Mouse (Mus musculus) midbrain, embryonic 16.5 days (tissue): ENCODE results near the gene Mgme1. TPM values are rescaled to one million over a fixed set of nuclear protein-coding genes. Genes with fewer than 3 reads are reported as not detected.

Experiments
- ATAC-seq: fragments of 200-750 bp; cut with Nextera tagmentation; 2 replicates; pipeline ENCODE4 v1.8.0; 2017; ENCODE audit warnings: moderate TSS enrichment
- H3K27ac ChIP-seq: fragments of 300-500 bp; sonication (generic); 2 replicates; pipeline ENCODE4 v1.5.1; 2014; ENCODE audit warnings: mild to moderate bottlenecking, low read length, mixed read lengths
- H3K27me3 ChIP-seq: fragments of 300-500 bp; sonication (generic); 2 replicates; pipeline ENCODE4 v1.6.1; 2014; ENCODE audit warnings: low read depth, low read length, mixed read lengths; ENCODE audit not compliant: control insufficient read depth, insufficient read depth
- H3K36me3 ChIP-seq: fragments of 300-500 bp; sonication (generic); 2 replicates; pipeline ENCODE4 v1.6.1; 2014; ENCODE audit warnings: mild to moderate bottlenecking, low read length, moderate library complexity, mixed read lengths; ENCODE audit not compliant: control insufficient read depth, insufficient read depth
- H3K4me1 ChIP-seq: fragments of 300-500 bp; sonication (generic); 2 replicates; pipeline ENCODE4 v1.6.1; 2014; ENCODE audit warnings: mild to moderate bottlenecking, low read length, mixed read lengths; ENCODE audit not compliant: control insufficient read depth, insufficient read depth
- H3K4me2 ChIP-seq: fragments of 300-500 bp; sonication (generic); 2 replicates; pipeline ENCODE4 v1.6.1; 2014; ENCODE audit warnings: mild to moderate bottlenecking, low read length, mixed read lengths
- H3K4me3 ChIP-seq: fragments of 300-500 bp; sonication (generic); 2 replicates; pipeline ENCODE4 v1.5.1; 2014; ENCODE audit warnings: low read depth, mild to moderate bottlenecking, low read length, moderate library complexity, mixed read lengths
- H3K9ac ChIP-seq: fragments of 300-500 bp; sonication (generic); 2 replicates; pipeline ENCODE4 v1.6.1; 2014; ENCODE audit warnings: low read depth, low read length, mixed read lengths
- H3K9me3 ChIP-seq: fragments of 300-500 bp; sonication (generic); replicated peaks from 2 replicates; pipeline ENCODE4 v1.6.1; 2014; ENCODE audit warnings: mild to moderate bottlenecking, low read length, mixed read lengths; ENCODE audit not compliant: control insufficient read depth, poor library complexity, severe bottlenecking
- WGBS: fragments of 180-500 bp; shearing (Covaris S2); extraction: QIAGEN DNeasy Blood & Tissue Kit; methylation state at CpG from one replicate; pipeline ENCODE4 v1.1.7; 2014; 5-methylcytosine and 5-hydroxymethylcytosine counted together
- polyA plus RNA-seq: library from polyadenylated mRNA; unstranded; fragments of >200 nt; fragmentation: Nextera tagmentation; extraction: Ambion mirVana; gene quantifications from 2 replicates; pipeline ENCODE4 v1.2.1, GENCODE M21; 2015

Mgme1 gene
- polyA plus RNA-seq, 1 experiment from 2014 or later: 10.2 TPM

- Histone ChIP-seq H3K27me3 (no peaks in the 10 kb centered on the region), H3K4me3 (no peak overlapping the region), H3K9me3 (no peaks in the 10 kb centered on the region), H3K36me3 (no peaks in the 10 kb centered on the region), H3K4me1 (no peaks in the 10 kb centered on the region), H3K27ac (no peak overlapping the region), H3K9ac (no peak overlapping the region), H3K4me2 (no peak overlapping the region)
- ATAC-seq: no peak
- 95% methylated on average over 7 of the region's 7 CpGs for WGBS
Observed at GRCm38 (mm10) chr2:144290321-144290720, 19.9 kb downstream of the Mgme1 start.

- ATAC-seq: no peak
- H3K27ac ChIP-seq: no peak overlapping the region
- H3K4me1 ChIP-seq: no peaks in the 10 kb centered on the region
- no peaks in the 10 kb centered on the region for H3K36me3 ChIP-seq
- WGBS: 87% methylated on average over 11 of the region's 11 CpGs
- H3K9ac ChIP-seq: no peak overlapping the region
- H3K9me3 ChIP-seq: no peaks in the 10 kb centered on the region
- H3K27me3 ChIP-seq: no peaks in the 10 kb centered on the region
- no peak overlapping the region for H3K4me2 ChIP-seq
- H3K4me3 ChIP-seq: no peak overlapping the region
Observed at GRCm38 (mm10) chr2:144291600-144292305, 21.3 kb downstream of the Mgme1 start.

- H3K27me3 ChIP-seq: no peaks in the 10 kb centered on the region
- no peaks in the 10 kb centered on the region for H3K4me1 ChIP-seq
- ATAC-seq: no peak
- H3K4me3 ChIP-seq: no peak overlapping the region
- H3K9me3 ChIP-seq: no peaks in the 10 kb centered on the region
- H3K36me3 ChIP-seq: no peaks in the 10 kb centered on the region
- H3K27ac ChIP-seq: no peak overlapping the region
- no peak overlapping the region for H3K9ac ChIP-seq
- no peak overlapping the region for H3K4me2 ChIP-seq
- 81% methylated on average over 9 of the region's 9 CpGs for WGBS
Observed at GRCm38 (mm10) chr2:144295145-144295735, 24.8 kb downstream of the Mgme1 start.

GRCm38 (mm10) chr2:144299749-144300669 lies 29.5 kb downstream of the Mgme1 start:
- H3K9me3 ChIP-seq: no peaks in the 10 kb centered on the region
- no peaks in the 10 kb centered on the region for H3K27me3 ChIP-seq
- no peak overlapping the region for H3K27ac ChIP-seq
- H3K36me3 ChIP-seq: no peaks in the 10 kb centered on the region
- no peak overlapping the region for H3K9ac ChIP-seq
- no peak for ATAC-seq
- no peak overlapping the region for H3K4me2 ChIP-seq
- H3K4me1 ChIP-seq: no peaks in the 10 kb centered on the region
- no peak overlapping the region for H3K4me3 ChIP-seq
- WGBS: 83% methylated on average over 9 of the region's 9 CpGs

GRCm38 (mm10) chr2:144301101-144301500 lies 30.6 kb downstream of the Mgme1 start:
- Histone ChIP-seq H3K27me3 (no peaks in the 10 kb centered on the region), H3K4me3 (no peak overlapping the region), H3K27ac (no peak overlapping the region), H3K4me2 (no peak overlapping the region), H3K36me3 (no peaks in the 10 kb centered on the region), H3K9ac (no peak overlapping the region), H3K4me1 (no peaks in the 10 kb centered on the region), H3K9me3 (no peaks in the 10 kb centered on the region)
- 95% methylated on average over 11 of the region's 11 CpGs for WGBS
- no peak for ATAC-seq

GRCm38 (mm10) chr2:144305721-144306294 lies 35.3 kb downstream of the Mgme1 start:
- no peaks in the 10 kb centered on the region for H3K36me3 ChIP-seq
- no peak overlapping the region for H3K4me3 ChIP-seq
- 69% methylated on average over 18 of the region's 18 CpGs for WGBS
- H3K9ac ChIP-seq: no peak overlapping the region
- no peak for ATAC-seq
- no peaks in the 10 kb centered on the region for H3K27me3 ChIP-seq
- no peak overlapping the region for H3K27ac ChIP-seq
- no peaks in the 10 kb centered on the region for H3K9me3 ChIP-seq
- H3K4me1 ChIP-seq: no peaks in the 10 kb centered on the region
- H3K4me2 ChIP-seq: no peak overlapping the region

- no peak overlapping the region for H3K4me3 ChIP-seq
- H3K36me3 ChIP-seq: no peaks in the 10 kb centered on the region
- no peak overlapping the region for H3K27ac ChIP-seq
- no peaks in the 10 kb centered on the region for H3K4me1 ChIP-seq
- no peak for ATAC-seq
- H3K9me3 ChIP-seq: no peaks in the 10 kb centered on the region
- H3K27me3 ChIP-seq: no peaks in the 10 kb centered on the region
- no peak overlapping the region for H3K4me2 ChIP-seq
- 59% methylated on average over 8 of the region's 8 CpGs for WGBS
- no peak overlapping the region for H3K9ac ChIP-seq
Observed at GRCm38 (mm10) chr2:144308561-144308960, 38.1 kb downstream of the Mgme1 start.

GRCm38 (mm10) chr2:144310273-144310672 lies 39.8 kb downstream of the Mgme1 start:
- no peaks in the 10 kb centered on the region for H3K9me3 ChIP-seq
- H3K4me2 ChIP-seq: no peak overlapping the region
- 19% methylated on average over 5 of the region's 5 CpGs for WGBS
- no peak overlapping the region for H3K4me3 ChIP-seq
- no peaks in the 10 kb centered on the region for H3K27me3 ChIP-seq
- no peak overlapping the region for H3K9ac ChIP-seq
- no peaks in the 10 kb centered on the region for H3K36me3 ChIP-seq
- no peak overlapping the region for H3K27ac ChIP-seq
- no peak for ATAC-seq
- no peaks in the 10 kb centered on the region for H3K4me1 ChIP-seq
